Comparison of ENCODE assay signal across 8 mouse cellular contexts in genomic region chr1:154117688-154118373, GRCm38 (mm10).
A peak's percentile ranks its signal among the peaks of the same experiment; 100 is the strongest.
DNase-seq lines count a peak whose midpoint lies in the region; ATAC-seq and TF ChIP-seq lines count a peak whose summit lies in the region.

No protein-coding gene starts in this region.

- peak overlapping the region; percentile 59 for H3K27ac ChIP-seq in embryonic facial prominence, embryonic 10.5 days (replicated peaks)
- peak overlapping the region; percentile 94 for H3K27ac ChIP-seq in kidney, adult 2 months (ENCODE audit: insufficient read depth, low read depth, low read length)
- peak overlapping the region; percentile 68 for H3K27ac ChIP-seq in midbrain, postnatal 0 days (ENCODE audit: low read depth, low read length)

- peak overlapping the region; percentile 29; the same call in 1 of the 2 replicates for H3K4me3 ChIP-seq in embryonic facial prominence, embryonic 10.5 days
- H3K4me3 ChIP-seq in kidney, adult 2 months (ENCODE audit: insufficient read depth, low read depth, low read length): peak overlapping the region; percentile 26
- H3K4me3 ChIP-seq in midbrain, postnatal 0 days (ENCODE audit: low read depth, low read length): no peak overlapping the region

- DNase-seq in cerebellum, postnatal 4 days (ENCODE audit: low spot score in 2 of 2): no peak
- DNase-seq in embryonic facial prominence, embryonic 10.5 days (ENCODE audit: low spot score): peak; percentile 47
- peak; percentile 77 to 85 for DNase-seq in heart, adult 9 months (ENCODE audit: low spot score in 2 of 2)
- DNase-seq in kidney, adult 2 months: peak; percentile 70
- DNase-seq in liver: peak; percentile 46
- peak; percentile 37 for DNase-seq in midbrain, postnatal 0 days (ENCODE audit: low spot score)
- peak; percentile 45 to 69 for DNase-seq in spleen, postnatal 4 days (ENCODE audit: low spot score in 2 of 2)

- H3K4me1 ChIP-seq in embryonic facial prominence, embryonic 10.5 days: peaks cover 26% of the 10 kb centered on the region
- peaks cover 23% of the 10 kb centered on the region for H3K4me1 ChIP-seq in kidney, adult 2 months (ENCODE audit: control insufficient read depth, insufficient read depth, low read length)
- no peaks in the 10 kb centered on the region for H3K4me1 ChIP-seq in midbrain, postnatal 0 days (ENCODE audit: insufficient read depth, low read length)

- peaks cover 25% of the 10 kb centered on the region for H3K27me3 ChIP-seq in embryonic facial prominence, embryonic 10.5 days (replicated peaks; ENCODE audit: low read depth, poor library complexity, severe bottlenecking)
- H3K27me3 ChIP-seq in kidney, adult 2 months (replicated peaks; ENCODE audit: control insufficient read depth, insufficient read depth, low read length): no peaks in the 10 kb centered on the region
- no peaks in the 10 kb centered on the region for H3K27me3 ChIP-seq in midbrain, postnatal 0 days (ENCODE audit: insufficient read depth, low read length)

- peak; percentile 60 for TF ChIP-seq CTCF in kidney, adult 2 months (conservative IDR thresholded peaks at IDR 0.05; ENCODE audit: insufficient read depth, insufficient read length, low read depth, low read length)
- peak; percentile 46 for TF ChIP-seq CTCF in midbrain, postnatal 0 days (IDR thresholded peaks at IDR 0.05)

- H3K4me2 ChIP-seq in midbrain, postnatal 0 days (ENCODE audit: low read depth, low read length, poor library complexity, severe bottlenecking): peak overlapping the region; percentile 20

- ATAC-seq in cerebellum, adult (ENCODE audit: insufficient number of reproducible peaks, low FRiP score, low TSS enrichment): 0 out of 2 replicates have a peak, but pooled peaks have one; percentile 15
- ATAC-seq in midbrain, postnatal 0 days (ENCODE audit: low FRiP score): no peak

- no peaks in the 10 kb centered on the region for H3K36me3 ChIP-seq in embryonic facial prominence, embryonic 10.5 days (replicated peaks)
- H3K36me3 ChIP-seq in kidney, adult 2 months (ENCODE audit: control insufficient read depth, insufficient read depth, low read length): no peaks in the 10 kb centered on the region
- no peaks in the 10 kb centered on the region for H3K36me3 ChIP-seq in midbrain, postnatal 0 days (ENCODE audit: insufficient read depth, low read length)

- WGBS in embryonic facial prominence, embryonic 10.5 days: 39% methylated on average over 20 of the region's 20 CpGs
- WGBS in kidney, adult 2 months: 24% methylated on average over 20 of the region's 20 CpGs
- WGBS in midbrain, postnatal 0 days: 34% methylated on average over 17 of the region's 20 CpGs

- no peaks in the 10 kb centered on the region for H3K9me3 ChIP-seq in embryonic facial prominence, embryonic 10.5 days
- no peaks in the 10 kb centered on the region for H3K9me3 ChIP-seq in midbrain, postnatal 0 days (ENCODE audit: low read length)

- no peak overlapping the region for H3K9ac ChIP-seq in midbrain, postnatal 0 days (replicated peaks; ENCODE audit: low read length, poor library complexity, severe bottlenecking)

- TF ChIP-seq POLR2A in kidney, adult 2 months (IDR thresholded peaks at IDR 0.05; ENCODE audit: low read depth, low read length): no peak

Comparison
In these comparisons a context has a peak if more than half of its experiments do, and no peak if none do; other contexts are left out.
1. DNase-seq: peak in embryonic facial prominence, embryonic 10.5 days (single experiment), heart, adult 9 months (2 of 2), kidney, adult 2 months (single experiment), liver (single experiment), midbrain, postnatal 0 days (single experiment) and spleen, postnatal 4 days (2 of 2); none in cerebellum, postnatal 4 days (0 of 2).
2. Peak in every context shown above with its lines, with median percentiles within 50 percentile points of each other: H3K27ac ChIP-seq.